Mouse (Mus musculus) mammary gland, adult 2 months (tissue): Measurements from ENCODE around the gene Sult2a1. TPM values are rescaled to one million over a fixed set of nuclear protein-coding genes. Genes with fewer than 3 reads are reported as not detected.

Experiments
- polyA plus RNA-seq: library from polyadenylated mRNA; depleted of rRNA; stranded (reverse); fragments of >200 nt; gene quantifications from 2 replicates; pipeline ENCODE4 v1.2.3, GENCODE M21; 2012; ENCODE audit warnings: low replicate concordance; rRNA removed

The Sult2a1 gene
- not detected in 2 replicates for polyA plus RNA-seq

DNA sequence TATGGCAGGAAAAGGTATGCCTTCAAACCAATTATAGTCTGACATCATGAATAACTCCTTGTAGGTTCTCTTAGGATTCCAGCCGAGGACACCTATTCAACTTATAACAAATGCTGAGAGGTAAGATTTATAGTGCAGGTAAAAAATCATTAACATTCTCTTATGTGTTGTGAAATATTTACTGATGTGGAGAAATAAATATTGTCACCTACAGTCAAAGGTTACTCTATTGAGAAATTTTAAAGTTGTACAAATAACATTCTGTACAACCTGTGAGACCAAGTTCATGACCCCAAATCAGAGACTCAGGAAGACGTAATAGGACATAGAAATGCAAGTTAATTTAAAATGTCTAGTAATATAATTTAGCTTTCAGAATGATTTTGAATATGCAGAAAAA is at the start of gene Sult2a1:
Gene Sult2a1, minus strand, starts transcription at position 101 of the 400 bp plus-strand sequence.

Other genes starting within 250 kb of the Sult2a1 start
- not detected in 2 replicates for gene Sult2a5, start 213.4 kb downstream of the Sult2a1 start, polyA plus RNA-seq
- not detected in 2 replicates for gene Sult2a2, start 103.9 kb downstream of the Sult2a1 start, polyA plus RNA-seq
- gene Sult2a4, start 152.2 kb upstream of the Sult2a1 start, polyA plus RNA-seq: not detected in 2 replicates